Mouse (Mus musculus): ENCODE results near the gene Pld3.
"Not testable (repeated sequence)": the region's sequence is repeated elsewhere in the genome, so short reads cannot be mapped to it uniquely, and the experiment has no call there.

Pld3 gene

DNA sequence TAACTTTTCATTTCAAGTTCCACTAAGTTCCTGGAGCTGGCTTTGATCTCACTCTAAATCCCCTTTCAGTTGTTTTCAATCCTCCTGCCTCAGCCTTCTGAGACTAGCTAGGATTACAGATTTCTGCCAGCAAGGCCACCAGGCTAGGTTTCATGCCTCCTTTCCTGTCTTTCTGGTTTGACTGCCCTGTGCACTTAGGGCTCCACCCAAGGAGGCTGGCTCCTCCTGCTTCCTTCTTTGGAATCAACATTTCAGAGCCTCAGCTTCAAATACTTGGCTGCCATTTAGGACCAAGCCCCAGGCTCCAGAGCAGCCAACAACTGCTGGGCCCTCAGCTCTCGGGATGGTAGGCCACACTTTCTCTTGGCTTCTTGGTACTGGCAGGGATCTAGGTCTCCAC lies 32.4 kb downstream of the Pld3 start:
- DNase-seq, result no peak

DNA sequence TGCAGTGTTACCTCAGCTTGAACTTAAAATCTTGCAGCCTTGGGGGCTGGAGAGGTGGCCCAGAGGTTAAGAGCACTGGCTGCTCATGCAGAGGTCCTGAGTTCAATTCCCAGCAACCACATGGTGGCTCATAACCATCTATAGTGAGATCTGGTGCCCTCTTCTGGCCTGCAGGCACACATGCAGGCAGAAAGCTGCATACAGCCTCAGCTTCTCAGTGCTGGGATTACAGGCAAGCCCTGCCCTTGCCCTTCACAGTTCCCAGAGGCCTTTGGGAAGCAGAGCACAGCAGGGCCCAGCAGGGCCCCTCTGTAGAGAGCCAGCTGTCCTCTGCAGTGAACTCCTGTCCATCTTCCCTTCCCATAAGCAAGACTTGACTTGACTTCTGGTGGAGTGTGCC lies 32.9 kb downstream of the Pld3 start:
- no peak for DNase-seq

DNA sequence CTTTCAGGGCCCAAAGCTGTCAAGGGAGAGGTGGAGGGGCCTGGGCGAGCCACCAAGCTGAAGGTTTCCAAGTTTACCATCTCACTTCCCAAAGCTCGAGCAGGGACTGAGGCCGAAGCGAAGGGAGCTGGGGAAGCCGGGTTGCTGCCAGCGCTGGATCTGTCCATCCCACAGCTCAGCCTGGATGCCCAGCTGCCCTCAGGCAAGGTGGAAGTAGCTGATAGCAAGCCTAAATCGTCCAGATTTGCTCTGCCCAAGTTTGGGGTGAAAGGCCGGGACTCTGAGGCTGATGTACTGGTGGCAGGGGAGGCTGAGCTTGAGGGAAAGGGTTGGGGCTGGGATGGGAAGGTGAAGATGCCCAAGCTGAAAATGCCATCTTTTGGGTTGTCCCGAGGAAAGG lies 34.7 kb downstream of the Pld3 start:
- DNase-seq, result no peak

DNA sequence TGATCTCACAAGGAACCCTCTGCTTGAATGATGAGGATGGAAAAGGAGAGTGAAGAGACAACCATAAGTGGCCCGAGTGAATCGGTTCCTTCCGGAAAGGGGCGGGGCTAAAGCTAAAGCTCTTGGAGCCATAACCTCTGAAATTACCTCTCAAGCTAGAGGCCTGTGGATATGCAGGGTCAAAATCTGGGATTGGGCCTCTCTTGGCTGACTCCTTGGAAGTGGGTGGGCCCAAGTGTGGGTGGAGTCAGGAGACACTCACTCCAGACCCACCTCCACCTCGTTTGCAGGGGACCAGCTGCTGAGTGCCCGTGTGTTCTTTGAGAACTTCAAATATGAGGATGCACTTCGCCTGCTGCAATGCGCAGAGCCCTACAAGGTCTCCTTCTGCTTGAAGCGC lies 38.1 kb downstream of the Pld3 start:
- DNase-seq, result no peak

DNA sequence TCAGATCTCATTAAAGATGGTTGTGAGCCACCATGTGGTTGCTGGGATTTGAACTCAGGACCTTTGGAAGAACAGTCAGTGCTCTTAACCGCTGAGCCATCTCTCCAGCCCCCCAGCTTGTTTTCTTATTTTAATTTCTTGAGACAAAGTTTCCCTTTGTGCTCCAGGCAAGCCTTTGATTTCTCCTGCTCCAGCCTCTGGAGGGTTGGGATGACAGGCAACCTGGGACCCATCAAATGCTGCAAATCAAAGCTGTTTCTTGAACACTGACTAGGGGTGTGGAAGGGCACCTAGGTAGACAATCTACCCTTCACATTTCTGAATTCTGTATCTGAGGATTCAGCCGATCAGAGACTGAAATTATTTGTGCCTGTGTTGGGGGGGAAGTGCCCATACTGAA lies 42.2 kb downstream of the Pld3 start:
- DNase-seq, result no peak

DNA sequence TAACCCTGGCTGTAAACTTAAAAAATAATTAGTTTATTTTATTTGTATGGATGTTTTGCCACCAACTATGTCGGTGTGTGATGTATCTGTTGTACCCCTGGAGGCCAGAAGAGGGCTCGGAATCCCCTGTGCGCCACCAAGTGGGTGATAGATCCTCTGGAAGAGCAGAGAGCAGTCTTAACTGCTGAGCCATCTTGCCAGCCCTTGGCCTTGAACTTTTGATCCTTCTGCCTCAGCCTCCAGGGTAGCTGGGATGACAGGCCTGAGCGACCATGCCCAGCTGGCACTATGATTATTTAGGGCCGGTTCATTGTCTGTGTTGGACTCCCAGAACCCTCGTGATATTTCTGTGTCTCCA lies 44.4 kb downstream of the Pld3 start:
- peak; percentile 71 for DNase-seq

DNA sequence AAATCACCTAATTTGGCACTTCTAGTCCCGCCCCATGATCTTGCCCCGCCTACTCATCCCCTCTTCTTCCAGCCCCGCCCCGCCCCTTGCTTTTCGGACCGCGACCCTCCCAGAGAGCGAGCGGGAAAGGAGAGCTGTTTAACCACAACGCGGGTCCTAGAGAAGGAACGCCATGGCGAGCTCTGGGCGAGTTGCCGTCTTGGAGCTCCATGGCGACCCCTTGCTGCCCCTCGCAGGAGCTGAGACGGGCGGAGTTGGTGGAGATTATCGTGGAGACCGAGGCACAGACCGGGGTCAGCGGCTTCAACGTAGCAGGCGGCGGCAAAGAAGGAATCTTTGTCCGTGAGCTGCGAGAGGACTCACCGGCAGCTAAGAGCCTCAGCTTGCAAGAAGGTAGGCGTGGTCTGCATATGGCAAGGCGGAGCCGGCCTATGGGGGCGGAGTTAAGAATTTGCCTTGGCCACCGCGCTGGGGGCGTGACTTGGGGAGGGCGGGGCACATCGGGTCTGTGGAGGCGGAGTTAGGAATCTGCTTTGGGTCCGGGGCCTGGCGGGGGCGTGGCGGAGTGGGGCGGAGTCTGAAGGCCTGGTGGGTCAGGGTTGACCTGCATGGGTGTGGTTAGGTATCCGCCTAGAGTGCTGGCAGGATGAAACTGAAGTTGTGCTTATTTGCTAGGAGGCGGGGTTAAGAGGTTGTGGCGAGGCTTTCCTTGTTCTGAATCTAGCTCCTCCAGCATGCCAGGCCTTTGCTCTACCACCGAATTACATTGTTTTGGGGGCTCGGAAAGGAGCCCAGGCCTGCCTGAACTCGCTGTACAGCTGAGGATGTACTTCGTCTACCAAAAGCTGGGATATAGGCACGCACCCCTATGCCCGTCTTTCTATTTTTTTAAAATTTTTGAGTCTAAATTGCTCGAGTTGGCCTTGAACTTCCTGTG lies 45.0 kb downstream of the Pld3 start:
- DNase-seq, result peak; percentile 96

DNA sequence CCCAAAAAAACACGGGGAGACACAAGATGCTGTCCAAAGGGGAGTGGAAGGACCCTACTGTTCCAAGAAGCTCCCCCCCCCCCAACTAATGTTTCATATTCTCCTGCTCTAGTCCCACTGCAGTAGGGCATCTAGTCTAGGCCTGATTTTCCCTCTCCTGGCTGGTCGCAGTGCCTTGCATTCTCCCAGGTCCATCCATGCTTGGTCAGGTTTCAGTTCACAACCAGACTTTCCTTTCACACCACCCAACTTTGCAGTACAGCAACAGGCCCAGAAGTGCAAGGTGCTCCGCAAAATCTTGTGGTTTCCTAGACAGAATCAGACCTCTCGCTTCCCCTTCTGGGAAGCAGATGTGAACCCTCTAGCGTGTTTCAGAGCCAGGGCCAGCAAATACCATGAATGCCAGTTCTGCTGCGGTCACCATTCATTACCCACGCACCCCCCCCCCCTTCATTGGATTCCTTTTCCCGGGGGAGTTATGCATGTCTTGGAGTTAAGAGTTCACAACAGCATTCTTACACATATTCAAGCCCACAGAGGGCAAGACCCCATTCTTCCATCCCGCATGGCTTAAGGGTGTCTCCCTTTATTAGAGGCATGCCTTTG lies 46.1 kb downstream of the Pld3 start:
- no peak for DNase-seq

DNA sequence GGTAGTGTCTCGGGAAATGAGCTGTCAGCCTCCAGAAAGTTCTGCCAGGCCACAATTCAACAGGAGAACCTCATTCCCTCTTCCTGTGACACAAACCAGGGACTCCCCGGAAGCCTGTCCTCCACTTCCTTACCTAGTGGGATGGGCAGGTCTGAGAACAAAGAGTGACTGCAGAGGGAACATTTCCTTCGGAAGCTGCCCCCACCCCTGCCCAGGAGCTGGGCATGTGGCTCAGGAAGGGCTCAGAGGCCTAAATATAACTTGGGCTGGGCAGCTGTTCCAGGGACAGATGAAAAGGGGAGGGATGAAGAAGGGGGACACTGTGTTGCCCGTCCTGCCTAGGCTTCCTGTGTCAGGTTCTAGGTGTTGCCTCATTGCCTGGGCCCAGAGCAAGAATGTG lies 51.4 kb downstream of the Pld3 start:
- DNase-seq, result no peak

DNA sequence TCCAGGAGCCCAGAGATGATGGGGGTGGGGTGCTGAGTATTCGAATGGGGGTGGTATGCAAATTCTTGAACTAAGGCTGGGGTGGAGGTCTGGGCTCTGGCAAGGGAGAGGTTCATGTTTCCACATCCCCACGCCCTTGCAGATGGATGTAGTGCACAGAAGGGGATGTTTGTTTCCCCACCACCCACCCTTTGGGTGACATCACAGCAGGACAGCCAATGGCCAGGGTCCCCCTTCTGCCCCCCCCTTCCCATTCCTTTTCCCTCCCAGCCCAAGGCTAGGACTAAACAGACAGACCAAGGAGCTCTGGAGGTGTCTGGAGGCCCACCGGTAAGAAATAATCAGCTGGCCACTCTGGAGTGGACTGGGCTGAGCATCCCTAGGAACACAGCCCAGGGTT lies 54.0 kb downstream of the Pld3 start, which contains the start of gene Prx:
TSS of gene Prx (plus strand) at position 289 of the 400 bp plus-strand sequence.
- DNase-seq, result no peak

DNA sequence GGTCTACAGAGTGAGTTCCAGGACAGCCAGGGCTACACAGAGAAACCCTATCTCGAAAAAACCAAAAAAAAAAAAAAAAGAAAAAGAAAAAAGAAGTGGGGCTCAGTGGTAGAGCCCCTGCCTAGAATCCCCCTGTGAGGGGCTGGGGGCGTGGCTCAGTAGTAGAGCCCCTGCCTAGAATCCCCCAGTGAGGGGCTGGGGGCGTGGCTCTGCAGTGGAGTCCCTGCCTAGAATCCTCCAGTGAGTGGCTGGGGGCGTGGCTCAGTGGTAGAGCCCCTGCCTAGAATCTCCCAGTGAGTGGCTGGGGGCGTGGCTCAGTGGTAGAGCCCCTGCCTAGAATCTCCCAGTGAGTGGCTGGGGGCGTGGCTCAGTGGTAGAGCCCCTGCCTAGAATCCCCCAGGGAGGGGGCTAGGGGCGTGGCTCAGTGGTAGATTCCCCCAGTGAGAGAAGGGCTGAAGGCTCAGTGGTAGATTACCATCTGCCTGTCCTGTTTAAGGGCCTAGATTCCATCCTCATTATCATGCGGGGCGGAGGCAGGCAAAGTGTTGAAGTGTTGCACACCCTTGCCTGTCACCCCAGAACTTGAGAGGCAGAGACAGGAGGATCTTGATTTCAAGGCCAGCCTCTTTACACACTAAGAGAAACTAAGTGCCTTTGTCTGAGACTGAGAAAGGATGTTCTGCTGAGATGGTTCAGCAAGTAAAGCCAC lies 58.2 kb downstream of the Pld3 start:
- not testable (repeated sequence) for DNase-seq

DNA sequence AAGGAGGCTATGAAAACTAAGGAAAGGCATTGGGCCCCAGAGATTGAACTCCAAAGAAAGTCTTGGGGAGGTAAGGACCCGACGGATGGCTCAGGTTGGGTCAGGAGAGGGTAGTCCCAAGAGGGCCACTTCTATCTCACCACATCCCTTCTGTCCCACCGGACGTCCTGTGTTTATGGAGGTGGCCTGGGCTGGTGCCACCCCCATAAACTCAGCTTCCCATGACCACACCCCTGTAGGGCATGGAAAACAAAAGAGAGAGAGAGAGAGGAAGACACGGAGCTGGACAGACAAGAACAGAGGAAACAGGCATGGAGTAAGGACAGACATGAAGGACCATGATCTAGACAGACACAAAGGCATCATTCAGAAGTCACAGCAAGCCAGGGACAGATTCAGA lies 59.6 kb downstream of the Pld3 start:
- DNase-seq, result no peak

DNA sequence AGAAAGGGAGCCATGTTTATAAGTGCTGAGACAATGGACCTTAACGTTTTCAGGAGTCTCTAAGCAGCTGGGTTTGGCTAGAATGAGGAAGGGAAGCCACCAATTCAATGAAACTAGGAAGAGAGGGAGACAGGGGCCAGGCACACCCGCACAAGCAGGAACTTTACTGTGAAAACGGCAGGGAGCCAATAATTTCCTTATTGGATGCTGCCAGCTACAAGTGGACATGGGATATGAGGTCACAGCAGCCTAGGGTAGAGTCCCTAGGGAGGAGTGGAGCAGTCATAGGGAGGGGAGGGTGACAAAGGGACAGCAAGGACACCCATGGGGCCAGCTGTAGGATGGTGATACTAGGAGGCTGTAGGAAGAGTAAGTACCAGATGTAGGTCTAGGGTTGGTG lies 60.0 kb downstream of the Pld3 start:
- no peak for DNase-seq

DNA sequence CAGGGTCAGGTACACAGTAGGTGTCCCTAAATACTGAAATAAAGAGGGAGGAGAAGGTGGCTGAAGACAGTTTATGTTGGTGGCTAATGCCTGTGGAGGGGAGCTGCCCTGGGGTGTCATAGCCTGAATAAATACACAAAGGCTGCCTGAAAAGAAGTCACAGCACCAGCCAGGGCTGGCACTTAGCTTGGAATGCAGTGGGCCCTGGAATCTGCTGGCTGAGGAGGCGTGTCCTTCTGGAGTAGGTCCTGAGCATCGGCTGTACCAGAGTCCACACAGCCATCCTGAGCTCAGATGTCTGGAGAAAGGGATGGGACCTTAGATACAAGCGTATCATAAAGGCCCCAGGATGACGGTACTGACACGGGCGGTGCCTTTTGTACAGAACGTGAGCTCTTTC lies 61.2 kb downstream of the Pld3 start:
- no peak for DNase-seq

DNA sequence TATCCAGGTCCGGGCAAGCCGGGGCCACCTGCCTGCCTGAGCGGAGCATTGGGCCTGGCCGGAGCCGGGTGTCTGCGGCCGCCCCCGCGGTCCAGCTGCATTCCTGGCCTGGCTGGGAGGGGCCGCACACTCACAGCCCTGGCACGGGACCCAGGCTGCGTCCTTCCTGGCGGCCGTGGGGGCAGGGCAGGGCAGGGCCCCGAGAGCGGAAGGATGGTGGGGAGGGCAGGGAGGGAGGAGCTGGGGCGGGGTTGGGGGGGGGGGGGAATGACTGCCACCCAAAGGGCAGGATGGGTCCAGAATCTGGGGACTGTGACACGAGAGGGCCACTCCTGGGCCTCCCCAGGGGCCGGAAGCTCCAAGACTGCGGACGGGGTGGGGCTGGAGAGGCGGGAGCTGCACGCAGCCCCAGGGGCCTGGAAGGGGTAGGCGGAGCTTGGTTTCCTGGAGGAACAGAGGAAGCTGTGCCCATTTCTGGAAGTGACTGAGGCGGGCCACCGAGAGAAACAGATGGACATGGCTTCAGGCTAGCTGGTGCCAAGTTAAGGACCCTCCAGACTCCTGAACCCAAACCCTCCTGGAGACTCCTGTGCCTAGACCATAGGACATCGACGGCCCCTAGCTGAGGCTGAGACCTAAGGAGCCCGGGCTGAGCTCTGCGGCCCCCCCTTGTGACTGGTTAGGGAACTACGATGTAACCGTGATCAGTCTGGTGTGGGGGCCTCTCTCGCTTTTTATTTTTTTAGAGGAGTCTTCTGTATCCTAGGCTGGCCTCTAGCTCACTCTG lies 62.3 kb downstream of the Pld3 start:
- peak; percentile 86 for DNase-seq

DNA sequence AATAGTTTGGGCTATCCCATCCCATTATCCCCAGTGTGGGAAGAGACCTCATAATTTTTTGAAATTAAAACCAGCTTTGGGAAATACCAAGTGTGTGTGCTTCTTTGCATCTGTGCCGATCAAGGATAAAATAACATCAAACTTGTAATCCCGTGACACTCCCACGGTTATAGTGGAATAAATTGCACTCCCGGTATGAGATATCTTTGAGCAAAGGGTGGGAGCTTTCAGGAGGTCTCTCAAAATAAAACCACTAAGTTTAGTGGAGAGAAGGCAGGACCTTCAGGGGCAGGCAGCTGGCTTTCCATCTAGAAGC lies 62.8 kb downstream of the Pld3 start:
- no peak for DNase-seq

DNA sequence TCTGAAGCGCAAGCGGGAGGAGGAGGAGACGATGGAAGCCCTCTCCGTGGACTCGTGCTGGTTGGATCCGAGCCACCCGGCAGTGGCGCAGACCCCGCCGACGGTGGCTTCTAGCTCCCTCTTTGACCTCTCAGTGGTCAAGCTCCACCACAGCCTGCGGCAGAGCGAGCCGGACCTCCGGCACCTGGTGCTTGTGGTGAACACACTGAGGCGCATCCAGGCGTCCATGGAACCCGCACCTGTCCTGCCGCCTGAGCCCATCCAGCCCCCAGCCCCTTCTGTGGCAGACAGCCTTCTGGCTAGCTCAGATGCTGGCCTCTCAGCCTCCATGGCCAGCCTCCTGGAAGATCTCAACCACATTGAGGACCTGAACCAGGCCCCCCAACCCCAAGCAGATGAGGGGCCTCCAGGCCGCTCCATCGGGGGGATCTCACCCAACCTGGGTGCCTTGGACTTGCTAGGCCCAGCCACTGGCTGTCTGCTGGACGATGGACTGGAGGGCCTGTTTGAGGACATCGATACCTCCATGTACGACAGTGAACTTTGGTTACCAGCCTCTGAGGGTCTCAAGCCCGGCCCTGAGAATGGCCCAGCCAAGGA lies 63.6 kb downstream of the Pld3 start:
- no peak for DNase-seq

DNA sequence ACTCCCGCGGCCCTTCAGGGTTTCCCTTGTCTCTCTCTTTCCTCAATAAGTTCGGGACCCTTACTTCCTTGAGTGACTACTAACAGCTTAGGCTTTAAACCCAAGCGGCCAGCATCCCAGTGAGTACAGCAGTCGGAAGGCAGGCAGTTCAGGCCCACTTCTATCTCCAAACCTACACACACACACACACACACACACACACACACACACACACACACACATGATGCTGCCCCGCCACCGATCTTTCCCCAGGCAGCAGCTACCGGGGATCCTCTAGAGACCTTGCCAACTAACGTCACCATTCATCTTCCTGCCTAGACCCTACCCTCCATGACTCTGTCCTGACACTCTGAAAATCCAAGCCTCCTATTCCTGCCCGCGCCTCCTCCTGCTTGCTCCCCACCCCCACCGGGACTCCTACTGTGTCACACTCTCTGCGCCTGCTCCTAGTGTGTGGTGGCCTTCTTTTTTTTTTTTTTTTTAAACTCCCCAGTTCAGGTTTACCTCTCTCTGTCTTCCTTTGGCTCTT lies 65.2 kb downstream of the Pld3 start:
- DNase-seq, result no peak

DNA sequence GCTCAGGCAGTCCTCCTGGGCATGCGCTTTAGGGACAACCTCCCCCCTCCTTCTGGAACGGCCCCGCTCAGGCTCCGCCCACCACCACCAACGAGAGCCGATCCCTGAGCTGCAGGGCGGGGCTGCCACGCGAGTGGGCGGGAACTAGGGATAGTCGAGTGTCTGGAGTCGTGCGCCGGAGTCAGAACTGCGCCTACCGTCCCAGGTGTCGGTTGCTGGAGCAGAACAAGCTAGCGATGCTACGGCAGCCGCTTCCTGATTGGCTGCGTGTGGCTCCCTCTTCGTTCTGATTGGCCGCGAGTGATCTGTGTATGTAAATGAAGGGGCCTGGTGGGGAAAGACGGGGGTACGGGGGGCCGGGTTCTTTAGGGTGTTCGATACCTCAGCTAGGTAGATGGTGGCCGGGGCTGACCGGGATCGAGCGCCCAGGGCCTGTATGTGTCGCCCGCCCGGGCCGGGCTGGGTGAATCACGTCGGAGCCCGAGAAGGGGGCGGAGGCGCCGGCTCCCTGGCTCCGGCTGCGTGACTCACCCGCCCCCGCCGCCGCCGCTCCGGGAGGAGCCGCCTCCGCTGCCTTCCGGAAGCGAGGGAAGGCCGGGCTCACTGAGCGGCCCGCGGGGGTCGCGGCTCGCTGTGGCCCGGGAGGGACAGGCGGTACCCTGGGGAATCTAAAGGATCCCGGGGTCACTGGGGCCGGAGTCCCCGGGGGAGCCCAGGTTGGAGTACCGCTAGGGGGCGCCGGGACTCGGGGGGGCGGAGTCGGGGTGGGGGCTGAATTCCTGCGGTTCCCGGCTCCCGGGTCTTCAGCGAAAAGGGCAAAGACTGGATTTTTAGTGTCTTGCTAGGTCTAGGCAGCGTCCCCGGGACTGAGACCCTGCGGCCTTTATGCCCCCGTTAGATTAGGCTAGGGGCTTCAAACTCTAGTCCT lies 66.0 kb downstream of the Pld3 start, which contains the start of gene Sertad1:
TSS of gene Sertad1 (plus strand) at position 141 of the 928 bp plus-strand sequence.
- DNase-seq, result peak; percentile 99

DNA sequence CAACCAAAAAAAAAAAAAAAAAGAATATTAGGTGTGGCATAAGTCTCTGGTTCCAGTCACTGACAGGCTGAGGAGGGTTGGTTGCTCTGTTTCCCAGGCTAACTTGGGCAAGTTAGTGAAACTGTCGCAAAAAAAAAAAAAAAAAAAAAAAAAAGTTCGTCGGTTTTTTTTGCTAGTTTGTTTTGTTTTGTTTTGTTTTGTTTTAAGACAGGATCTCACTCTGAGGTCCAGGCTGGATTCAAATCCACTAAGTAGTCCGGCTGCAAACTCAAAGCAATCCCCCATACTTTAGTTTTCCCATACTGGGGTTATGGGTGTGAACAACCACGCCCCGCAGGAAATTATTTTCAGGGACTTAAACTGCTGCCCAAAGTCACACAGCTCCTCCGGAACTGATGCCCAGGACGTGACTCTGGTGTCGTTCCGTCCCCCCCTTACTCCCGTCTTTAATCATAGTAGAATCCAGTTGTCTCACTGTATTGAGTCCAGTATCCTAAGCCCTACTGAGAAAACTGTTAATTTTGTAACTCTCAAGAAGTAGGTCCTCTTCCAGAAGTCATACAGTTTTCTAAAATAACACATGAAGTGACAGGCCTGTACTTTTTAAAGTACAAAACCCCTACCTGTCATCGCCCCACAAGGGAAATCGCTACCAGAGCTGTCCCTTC lies 66.8 kb downstream of the Pld3 start:
- no peak for DNase-seq

DNA sequence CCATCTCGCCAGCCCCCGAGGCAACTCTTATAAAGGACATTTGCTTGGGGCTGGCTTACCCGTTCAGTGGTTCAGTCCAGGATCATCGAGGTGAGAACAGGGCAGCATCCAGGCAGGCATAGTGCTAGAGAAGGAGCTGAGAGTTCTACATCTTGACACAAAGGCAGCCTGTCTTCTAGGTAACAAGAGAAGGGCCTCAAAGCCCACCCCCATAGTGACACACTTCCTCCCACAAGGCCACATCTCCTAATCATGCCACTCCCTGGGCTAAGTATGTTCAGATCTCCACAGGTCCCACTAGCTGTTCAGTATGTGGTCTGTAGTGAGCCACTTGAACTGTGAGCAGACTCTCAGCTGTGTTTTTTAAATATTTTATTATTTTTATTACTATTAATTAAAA lies 69.2 kb downstream of the Pld3 start:
- DNase-seq, result no peak

Measured in retina, postnatal 1 day (tissue).